Mouse (Mus musculus): ENCODE measurements around the gene Thy1.

Thy1 gene

GRCm38 (mm10) chr9:44067241-44067959 is 24.2 kb downstream of the Thy1 start:
- DNase-seq (ENCODE audit: low read depth, low spot score) = no peak

GRCm38 (mm10) chr9:44067960-44068330 is 24.8 kb downstream of the Thy1 start:
- DNase-seq (ENCODE audit: low read depth, low spot score) = no peak

GRCm38 (mm10) chr9:44069252-44069651 is 26.1 kb downstream of the Thy1 start:
- DNase-seq (ENCODE audit: low read depth, low spot score) = no peak

GRCm38 (mm10) chr9:44070113-44070843 is 27.1 kb downstream of the Thy1 start:
- DNase-seq (ENCODE audit: low read depth, low spot score) = no peak

GRCm38 (mm10) chr9:44070844-44071231 is 27.7 kb downstream of the Thy1 start:
- DNase-seq (ENCODE audit: low read depth, low spot score) = no peak

GRCm38 (mm10) chr9:44071914-44072598 is 28.9 kb downstream of the Thy1 start:
- no peak for DNase-seq (ENCODE audit: low read depth, low spot score)

- no peak for DNase-seq (ENCODE audit: low read depth, low spot score)
Measured at GRCm38 (mm10) chr9:44072599-44072915, 29.4 kb downstream of the Thy1 start.

GRCm38 (mm10) chr9:44073115-44073514 is 29.9 kb downstream of the Thy1 start:
- no peak for DNase-seq (ENCODE audit: low read depth, low spot score)

GRCm38 (mm10) chr9:44074395-44075275 is 31.5 kb downstream of the Thy1 start:
- no peak for DNase-seq (ENCODE audit: low read depth, low spot score)

GRCm38 (mm10) chr9:44075276-44075995 is 32.3 kb downstream of the Thy1 start:
- DNase-seq (ENCODE audit: low read depth, low spot score) = no peak

GRCm38 (mm10) chr9:44075996-44076763 is 33.0 kb downstream of the Thy1 start:
- no peak for DNase-seq (ENCODE audit: low read depth, low spot score)

GRCm38 (mm10) chr9:44076764-44077120 is 33.6 kb downstream of the Thy1 start:
- DNase-seq (ENCODE audit: low read depth, low spot score) = peak; percentile 86

- no peak for DNase-seq (ENCODE audit: low read depth, low spot score)
Measured at GRCm38 (mm10) chr9:44077266-44077910, 34.2 kb downstream of the Thy1 start.

GRCm38 (mm10) chr9:44078136-44078797 is 35.1 kb downstream of the Thy1 start:
- DNase-seq (ENCODE audit: low read depth, low spot score) = no peak

- peak; percentile 89 for DNase-seq (ENCODE audit: low read depth, low spot score)
Measured at GRCm38 (mm10) chr9:44078955-44079756, 36.0 kb downstream of the Thy1 start.

GRCm38 (mm10) chr9:44079997-44080780 is 37.0 kb downstream of the Thy1 start:
- no peak for DNase-seq (ENCODE audit: low read depth, low spot score)

GRCm38 (mm10) chr9:44080953-44081352 is 37.8 kb downstream of the Thy1 start:
- DNase-seq (ENCODE audit: low read depth, low spot score) = no peak

- no peak for DNase-seq (ENCODE audit: low read depth, low spot score)
Measured at GRCm38 (mm10) chr9:44081581-44081980, 38.4 kb downstream of the Thy1 start.
